Mouse (Mus musculus) induced T-regulatory cell, adult 2 months (primary cell): ENCODE results near the gene Frat1.
A peak's percentile ranks its signal among the peaks of the same experiment; 100 is the strongest.

Experiments used
- DNase-seq: peaks from one replicate; pipeline ENCODE4 v3.0.0-alpha.2; 2012; ENCODE audit warnings: low read depth

The Frat1 gene

DNA sequence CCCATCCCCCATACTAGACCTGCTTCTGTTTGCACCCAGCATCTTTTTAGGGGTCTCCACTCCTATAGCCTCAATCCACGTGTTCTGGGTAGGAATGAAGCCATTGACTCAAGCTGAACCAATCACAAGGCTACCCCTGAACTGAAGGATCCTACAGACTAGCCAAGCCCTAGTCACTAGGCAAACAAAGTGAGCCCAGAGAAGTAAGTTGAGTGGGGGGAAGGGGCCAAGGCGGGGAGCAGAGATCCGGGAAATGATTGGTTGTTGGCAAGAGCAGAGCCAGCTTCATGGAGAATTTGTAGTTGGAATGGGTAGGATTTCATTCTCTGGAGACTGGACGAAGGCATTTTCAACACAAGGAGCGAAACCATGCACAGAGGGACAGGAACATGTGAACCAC, 12.9 kb upstream of the Frat1 start:
- DNase-seq: no peak

DNA sequence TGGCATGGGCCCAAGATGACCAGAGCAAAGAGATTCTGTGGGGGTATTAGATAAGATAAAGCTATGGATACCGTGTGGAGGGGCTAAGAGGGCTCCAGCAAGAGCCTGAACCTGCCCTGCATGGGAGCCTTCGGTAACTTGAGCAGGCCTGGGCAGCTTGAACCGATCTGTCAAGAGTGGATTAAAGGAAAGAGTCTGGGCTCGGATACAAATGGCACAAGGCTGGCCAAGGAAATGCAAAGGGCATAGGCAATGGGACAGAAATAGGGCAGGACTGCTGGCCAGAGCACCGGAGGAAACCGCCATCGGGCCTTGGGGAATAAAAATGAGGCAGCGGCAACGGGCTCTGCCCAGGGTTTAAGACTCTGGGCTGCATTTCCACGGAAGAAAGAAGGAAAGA, 12.4 kb upstream of the Frat1 start:
- DNase-seq: no peak

DNA sequence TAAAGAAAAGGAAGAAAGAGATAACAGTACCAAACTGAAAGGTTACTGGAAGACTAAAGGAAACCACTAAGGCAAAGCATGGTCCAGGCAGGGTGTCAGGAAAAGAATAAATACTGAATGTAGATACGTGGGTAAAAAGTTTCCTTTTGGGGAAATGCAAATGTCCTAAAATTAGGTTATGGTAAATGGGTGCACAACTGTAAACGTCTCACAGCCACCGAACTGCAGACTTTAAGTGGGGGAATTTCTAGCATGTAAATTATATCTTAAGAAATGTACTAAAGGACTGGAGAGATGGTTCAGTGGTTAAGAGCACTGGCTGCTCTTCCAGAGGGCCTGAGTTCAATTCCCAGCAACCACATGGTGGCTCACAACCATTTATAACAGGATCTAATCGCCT, 11.0 kb upstream of the Frat1 start:
- DNase-seq: no peak

DNA sequence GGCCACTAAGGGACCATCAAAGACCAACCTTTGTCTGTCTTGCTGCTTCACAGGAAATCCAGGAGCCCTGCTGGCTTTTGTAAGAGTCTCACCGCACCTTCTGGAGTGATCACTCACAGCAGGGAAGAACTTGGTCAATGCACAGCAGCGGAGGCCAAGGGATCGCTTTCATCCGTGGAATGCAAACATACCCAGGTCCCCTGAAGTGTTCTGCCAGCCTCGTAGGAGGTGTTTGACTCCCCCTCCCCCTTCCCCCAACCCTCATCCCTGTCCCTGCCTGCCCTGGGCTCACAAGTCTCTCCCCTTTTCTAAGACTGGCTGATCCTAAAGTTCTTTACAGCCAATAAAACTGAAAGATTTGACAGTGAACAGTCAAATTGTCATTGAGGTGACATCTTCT, 8.3 kb upstream of the Frat1 start:
- no peak for DNase-seq

DNA sequence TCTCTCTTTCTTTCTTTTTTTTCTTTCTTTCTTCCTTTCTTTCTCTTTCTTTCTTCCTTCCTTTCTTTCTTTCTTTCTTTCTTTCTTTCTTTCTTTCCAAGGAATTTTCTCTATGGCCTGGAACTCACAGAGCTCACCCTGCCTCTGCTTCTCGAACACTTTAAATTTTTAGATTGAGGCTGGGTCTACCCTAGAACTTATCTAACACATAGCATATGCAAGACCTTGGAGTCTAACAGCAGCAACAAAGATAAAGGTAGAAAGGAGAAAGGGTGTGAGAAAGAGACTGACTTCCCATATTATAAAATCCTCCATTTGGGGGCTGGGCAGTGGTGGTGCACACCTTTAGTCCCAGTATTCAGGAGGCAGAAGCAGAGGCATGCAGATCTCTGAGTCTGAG, 7.2 kb upstream of the Frat1 start:
- no peak for DNase-seq

DNA sequence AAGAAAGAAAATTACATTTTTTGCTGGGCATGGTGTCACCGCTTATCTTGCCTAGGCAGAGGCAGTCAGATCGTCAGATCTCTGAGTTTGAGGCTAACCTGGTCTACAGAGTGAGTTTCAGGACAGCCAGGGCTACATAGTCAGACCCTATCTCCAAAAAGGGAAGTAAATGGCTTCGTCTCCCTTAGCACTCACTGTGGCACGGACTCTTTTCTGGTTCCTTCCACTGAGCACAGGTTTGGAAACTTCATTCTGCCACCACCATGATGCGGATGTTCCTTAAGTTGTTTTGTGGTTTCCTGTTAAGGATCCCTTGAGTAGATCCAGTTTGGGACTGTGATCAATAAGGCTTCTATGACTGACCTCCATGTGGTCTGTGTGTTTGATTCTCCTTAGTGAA, 4.8 kb upstream of the Frat1 start:
- no peak for DNase-seq

DNA sequence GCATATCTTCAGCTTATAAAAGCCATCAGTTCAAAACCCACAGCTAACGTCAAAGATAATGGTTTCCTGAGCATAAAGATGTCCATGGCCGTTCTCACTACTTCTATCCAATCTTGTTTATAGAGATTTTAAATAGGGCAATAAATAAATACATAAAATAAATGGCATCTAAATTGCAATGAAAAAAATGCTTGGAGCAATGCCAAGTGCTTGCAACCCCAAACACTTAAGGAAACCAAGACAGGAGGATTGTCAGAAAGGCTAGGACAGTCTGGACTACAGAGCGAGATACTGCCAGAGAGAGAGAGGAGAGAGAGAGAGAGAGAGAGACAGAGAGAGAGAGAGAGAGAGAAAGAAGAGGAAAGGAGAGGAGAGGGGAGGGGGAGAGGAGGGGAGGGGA, 3.2 kb upstream of the Frat1 start:
- no peak for DNase-seq

DNA sequence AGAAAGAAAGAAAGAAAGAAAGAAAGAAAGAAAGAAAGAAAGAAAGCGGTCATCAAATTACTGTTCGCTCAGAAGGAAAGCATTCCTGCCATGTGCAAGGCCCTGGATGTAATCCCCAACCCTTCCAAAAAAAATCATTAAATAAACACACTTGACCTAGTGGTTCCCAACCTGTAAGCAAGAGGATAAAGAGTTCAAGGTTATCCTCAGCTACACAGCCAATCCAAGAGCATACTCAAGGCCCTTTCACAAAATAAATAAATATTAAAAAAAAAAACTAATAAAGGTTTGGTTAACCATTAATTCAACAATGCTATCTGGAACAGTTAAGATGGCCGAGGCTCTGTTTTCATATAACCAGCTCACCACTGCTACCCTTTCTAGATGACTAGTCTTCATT, 829 bp upstream of the Frat1 start:
- no peak for DNase-seq

DNA sequence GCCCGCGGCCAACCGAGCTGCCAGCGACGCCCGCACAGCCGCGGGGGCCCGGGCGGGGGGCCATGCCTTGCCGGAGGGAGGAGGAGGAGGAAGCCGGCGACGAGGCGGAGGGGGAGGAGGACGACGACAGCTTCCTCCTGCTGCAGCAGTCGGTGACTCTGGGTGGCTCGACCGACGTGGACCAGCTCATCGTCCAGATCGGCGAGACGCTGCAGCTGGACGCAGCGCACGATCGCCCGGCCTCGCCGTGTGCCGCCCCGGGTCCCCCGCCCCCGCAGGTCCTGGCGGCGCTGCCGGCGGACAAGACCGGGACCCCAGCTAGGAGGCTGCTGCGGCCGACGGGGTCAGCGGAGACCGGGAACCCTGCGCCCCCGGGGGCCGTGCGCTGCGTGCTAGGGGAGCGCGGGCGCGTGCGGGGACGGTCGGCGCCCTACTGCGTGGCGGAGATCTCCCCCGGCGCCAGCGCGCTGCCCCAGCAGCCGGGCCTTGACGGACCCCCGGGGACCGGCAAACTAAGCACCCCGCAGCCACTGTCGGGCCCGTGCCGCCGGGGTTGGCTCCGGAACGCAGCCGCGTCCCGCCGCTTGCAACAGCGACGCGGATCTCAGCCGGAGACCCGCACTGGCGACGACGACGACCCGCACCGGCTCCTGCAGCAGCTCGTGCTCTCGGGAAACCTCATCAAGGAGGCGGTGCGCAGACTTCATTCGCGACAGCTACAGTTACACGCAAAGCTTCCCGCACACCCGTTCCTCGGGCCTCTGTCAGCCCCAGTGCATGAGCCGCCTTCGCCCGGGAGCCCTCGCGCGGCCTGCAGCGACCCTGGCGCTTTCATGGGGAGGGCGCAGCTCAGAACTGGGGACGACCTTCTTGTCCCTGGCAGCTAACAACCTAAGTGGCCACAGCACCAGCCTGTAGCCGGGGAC, 599 bp downstream of the Frat1 start:
- DNase-seq: peak; percentile 75

DNA sequence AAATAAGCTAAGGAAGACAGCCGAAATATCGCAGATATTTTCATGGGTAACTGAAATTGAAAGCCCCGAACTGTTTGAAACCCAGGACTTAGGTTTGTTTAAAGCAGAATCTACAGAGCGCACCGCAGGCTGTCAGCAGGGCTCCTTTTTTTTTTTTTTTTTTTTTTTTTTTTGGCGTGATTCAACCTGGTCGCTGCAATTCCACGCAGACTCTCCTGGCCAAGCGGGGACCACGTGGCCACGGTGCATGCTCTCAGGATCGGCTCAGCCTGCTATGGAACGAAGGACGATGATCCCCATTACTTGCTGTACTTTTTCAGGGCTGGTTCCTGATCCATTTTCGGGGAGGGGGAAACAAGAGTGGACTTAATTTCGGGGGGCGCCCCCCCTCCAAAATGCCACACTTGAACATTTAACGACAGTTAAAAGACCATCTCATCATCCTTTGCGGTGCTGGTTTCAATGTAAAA, 1.4 kb downstream of the Frat1 start:
- DNase-seq: no peak

DNA sequence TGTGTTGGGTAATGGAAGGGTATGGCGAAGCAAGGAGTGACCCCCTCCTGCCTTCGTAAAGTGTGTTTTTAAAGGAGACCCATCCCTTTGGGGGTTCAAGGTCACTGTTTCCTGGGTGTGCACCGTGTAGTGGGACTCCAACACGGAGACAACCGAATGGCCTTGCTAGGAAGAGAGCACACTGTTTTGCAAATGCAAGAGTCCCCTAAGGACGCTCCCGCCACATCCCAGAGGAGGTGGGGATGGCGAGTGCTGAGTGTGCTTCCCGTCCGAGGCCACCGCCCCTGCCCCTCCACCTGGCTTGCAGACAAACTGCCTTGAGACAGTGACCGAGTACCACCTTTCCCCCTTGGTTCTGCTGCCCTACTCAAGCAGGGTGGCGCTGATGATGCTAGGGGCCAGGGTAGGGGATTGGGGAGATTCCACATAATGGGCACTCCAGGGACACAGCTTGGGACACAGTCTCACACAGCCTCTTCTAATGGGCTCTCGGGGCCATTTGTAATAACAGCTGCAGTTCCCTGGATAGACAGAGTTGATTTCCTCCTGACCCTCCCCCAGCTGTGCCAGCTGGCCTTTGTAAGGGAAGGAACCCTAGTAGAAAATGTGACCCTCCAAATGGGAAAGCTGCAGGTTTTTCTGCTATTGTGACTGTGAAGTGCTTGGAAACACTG, 2.1 kb downstream of the Frat1 start:
- DNase-seq: no peak

DNA sequence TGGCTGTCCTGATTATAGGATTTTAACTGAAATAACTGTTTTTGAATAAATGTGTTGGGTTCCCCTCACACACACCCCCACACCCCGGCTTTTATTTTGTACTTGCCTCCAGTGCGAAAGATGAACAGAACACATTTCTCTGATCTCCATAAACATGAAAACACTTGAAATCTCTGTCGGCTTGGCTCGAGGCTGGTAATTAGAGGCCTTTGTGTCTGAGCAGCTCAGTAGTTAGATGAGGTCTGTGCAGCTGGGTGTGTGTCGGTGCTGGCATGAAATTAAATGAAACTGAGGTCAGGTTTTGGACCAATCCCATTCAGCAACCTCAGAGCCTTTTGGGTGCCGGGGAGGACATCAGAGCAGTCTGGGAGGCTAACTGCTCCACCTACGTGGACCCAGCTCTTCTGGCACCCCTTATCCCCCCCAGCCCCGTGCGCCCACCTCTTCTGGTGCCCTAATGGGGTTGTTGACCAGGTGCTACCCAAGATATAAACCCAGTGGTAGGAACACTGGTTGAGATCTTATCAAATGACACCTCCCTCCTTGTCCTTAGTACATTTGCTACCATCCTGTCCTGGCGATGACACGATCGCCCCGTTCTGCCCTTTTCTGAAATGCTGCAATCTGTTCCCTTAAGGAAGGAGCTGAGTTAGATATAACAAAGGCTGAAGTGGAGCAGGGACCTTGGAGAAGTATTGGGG, 2.9 kb downstream of the Frat1 start:
- no peak for DNase-seq

DNA sequence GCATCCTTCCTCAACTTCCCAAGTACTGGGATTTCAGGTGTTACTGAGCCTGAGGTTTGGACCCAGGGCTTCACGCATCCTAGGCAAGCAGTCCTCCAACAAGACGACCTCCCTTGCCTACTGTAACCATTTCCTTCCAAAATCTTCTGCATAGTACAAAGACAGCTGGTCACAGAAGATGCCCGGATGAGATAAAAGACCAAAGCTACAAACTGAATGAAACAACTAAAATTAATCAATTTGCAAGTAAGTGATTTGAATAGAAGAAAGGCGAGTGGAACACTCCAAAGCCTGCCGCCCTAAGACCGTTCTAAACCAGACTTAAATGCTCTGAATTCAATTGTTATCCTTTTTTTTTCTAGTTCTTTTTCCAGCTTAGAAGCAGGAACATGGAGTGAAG, 5.6 kb downstream of the Frat1 start:
- DNase-seq: no peak

DNA sequence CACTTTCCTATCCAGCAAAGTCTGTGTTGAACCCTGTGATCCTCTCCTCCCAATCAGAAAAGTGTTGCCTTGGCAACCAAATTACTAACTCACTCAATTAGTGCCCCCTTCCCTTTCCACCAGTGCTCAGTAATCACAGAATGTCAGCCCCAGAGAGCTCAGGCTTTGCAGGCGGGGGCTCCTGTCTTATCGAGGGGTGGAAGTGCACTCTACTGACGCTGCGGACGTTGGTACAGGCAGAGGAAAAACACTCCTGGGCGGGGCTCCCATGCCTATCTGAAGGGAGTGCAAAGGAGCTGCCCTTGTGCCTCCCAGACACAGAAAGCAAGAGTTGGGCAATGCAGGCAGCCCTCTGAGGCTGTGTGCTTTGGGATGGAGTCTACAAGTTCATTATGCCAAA, 6.0 kb downstream of the Frat1 start:
- DNase-seq: peak; percentile 29

DNA sequence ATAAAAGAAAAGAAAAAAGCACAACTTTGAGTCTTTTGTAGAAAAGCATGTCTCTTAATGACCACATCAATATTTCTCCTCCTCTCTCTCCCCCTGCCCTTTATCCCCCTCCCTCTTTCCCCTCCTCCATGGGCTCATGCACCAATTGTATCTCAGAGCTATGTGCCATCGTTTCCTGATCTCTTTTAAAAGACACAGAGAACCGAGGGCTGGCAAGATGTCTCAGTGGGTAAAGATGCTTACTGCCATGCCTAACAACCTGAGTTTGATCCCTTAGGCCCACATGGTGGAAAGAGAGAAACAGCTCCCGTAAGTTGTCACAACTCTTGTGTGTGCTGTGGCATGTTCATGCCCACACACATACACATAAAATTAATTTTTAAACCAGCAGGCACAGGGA, 6.9 kb downstream of the Frat1 start:
- DNase-seq: no peak

DNA sequence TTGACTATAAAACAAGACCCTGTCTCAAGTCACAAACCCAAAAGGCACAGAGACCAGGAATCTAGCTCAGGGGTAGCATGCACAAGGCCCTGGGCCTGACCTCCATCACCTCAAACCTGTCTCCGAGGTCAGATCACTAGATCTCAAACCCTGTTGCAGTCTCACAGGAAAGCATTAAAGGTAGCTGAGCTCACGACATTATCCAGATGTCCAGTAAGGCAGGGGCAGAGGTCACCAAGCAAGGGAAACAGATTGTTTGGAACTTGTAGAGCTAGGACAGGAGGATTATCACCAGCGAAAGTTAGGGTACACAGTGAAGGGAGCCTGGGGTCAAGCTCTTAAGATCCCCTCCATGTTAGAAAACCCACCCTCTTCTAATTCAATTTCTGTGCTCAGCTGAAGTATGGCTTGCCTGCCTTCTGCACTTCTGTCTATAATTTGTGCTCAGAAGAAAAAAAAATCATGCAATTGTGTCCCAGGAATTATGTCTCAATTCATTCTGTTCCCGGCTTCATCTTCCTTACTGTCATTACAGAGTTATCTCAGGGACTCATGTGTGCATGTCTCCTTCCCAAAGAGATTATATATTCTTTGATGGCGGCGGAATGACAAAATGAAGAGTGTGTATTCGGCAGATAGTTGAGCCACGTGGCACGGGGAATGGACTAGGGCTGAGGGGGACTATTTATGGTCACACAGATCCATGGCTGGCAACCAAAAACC, 7.6 kb downstream of the Frat1 start:
- DNase-seq: no peak

DNA sequence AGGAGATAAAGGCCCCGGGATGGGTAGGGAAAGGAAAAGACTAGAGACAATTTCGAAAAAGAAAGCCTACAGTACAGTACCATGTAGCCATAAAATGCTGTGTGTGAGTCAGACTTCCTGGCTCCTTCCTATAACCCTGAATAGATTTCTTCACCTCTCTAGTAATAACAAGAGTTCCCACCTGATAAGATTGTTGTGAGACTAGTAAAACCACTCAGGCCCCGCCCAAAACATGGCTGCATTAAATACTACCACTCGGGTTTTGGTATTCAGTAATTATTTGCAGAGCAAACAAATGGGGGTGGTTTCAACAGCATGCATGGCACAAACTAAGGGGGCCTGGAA, 8.1 kb downstream of the Frat1 start:
- peak; percentile 63 for DNase-seq

DNA sequence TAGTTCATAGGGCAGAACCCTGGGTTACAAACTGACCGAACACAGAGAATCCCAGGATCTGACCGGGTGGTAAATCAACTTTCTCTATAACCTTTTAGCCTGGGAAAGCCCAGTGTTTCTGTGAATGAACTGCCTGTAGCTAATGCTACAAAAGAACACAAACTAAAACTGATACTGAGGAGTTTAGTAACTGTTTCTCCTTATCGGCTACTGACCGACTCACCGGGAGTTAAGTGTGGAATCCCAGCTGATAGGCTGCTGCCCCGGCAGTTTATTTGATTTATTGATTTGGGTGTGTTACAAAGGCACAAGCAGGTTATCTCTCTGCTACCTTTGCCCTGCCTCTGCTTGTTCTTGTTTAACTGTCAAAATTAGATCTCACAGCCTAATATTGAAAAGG, 9.0 kb downstream of the Frat1 start:
- DNase-seq: no peak

DNA sequence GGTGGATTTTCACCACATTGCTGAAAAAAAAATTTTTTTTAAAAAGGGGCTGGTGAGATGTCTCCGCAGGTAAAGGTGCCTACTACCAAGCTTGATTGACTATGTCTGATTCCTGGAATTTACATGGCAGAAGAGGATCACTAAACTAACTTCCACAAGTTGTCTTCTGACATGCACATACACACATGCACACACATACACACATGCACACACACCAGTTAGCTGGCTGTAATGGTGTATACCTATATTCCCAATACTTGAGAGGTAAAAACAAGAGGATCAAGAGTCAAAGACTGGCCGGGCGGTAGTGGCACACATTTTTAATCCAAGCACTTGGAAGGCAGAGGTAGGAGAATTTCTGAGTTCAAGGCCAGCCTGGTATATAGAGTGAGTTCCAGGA, 9.9 kb downstream of the Frat1 start:
- DNase-seq: no peak

DNA sequence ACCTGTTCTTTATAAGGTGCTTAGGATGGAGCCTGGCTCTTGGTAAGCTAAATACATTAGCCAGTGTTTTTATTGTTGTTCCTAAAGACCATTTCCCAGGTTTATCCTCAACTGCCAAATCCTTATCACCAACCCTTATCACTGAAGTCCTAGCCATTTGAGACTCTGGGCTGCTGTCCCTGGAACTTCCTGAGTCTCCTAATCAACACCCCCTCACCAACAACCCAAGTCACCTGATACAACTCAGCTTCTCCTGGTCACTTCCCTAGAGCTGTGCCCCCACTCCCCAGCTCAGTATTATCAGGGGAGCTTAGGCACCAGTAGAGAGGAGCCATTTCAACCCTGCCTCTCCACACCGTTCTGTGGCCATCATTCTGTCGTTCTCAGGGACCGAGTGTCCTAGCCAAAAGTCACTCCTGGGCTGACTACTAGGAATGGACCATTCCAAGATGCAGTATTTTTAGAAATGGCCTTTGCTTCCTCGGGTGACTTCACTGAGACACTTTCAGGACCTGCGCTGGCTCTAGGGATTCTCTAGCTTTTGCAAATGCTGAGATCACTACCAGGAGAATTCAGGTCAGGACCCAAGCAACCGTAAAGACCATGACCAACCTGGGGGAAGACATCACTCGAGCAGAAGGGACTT, 11.5 kb downstream of the Frat1 start:
- no peak for DNase-seq

DNA sequence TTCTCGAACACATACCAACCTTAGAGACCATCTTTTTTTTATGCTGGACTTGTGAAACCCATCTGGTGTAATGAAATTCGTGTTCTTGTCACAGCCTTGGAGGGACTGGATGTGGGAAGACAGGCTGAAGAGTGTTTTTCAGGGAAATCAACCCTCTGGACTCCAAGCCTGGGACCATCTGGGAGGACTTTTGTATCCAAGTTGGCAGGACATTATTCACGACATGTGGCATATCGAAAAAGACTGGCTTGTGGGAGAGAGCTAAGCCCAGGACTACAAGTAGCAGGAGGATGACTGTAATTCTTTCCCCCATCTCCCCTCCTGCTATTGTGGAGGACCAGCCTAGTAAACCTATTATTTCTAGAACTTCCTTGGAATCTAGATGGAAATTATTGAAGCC, 12.4 kb downstream of the Frat1 start:
- DNase-seq: no peak

DNA sequence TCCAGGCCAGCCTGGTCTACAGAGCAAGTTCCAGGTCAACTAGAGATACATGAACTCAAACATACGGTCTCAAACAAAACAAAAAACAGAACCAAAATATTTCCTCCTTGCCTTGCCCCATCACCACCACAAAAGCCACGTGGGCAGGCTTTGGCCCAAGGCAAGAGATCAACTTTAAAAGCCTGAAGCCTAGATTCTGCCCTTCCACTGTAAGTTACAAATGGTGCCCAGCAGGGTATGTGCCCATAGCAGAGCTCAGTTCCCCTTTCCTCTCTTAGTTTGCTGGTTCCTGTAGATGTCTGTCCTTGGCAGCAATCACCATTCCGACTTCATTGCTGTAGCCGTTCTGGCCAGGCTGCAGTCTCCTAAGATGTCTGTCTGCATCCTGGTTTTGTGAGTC, 12.9 kb downstream of the Frat1 start:
- no peak for DNase-seq
